Mouse (Mus musculus) stomach, embryonic 16.5 days (tissue): ENCODE data around the gene Ankfn1. TPM values are rescaled to one million over a fixed set of nuclear protein-coding genes. Genes with fewer than 3 reads are reported as not detected.
A peak's percentile ranks its signal among the peaks of the same experiment; 100 is the strongest.

Experiments used
- ATAC-seq: fragments of 200-750 bp; cut with Nextera tagmentation; 2 replicates; pipeline ENCODE4 v1.8.0; 2017; ENCODE audit warnings: moderate number of reproducible peaks, moderate TSS enrichment; ENCODE audit not compliant: insufficient read depth, low FRiP score
- H3K27ac ChIP-seq: fragments of 300-500 bp; sonication (generic); 2 replicates; pipeline ENCODE4 v1.5.1; 2014; ENCODE audit warnings: low read length
- H3K27me3 ChIP-seq: fragments of 300-500 bp; sonication (generic); 2 replicates; pipeline ENCODE4 v1.6.1; 2014; ENCODE audit warnings: low read length, control low read depth, mixed read lengths; ENCODE audit not compliant: control insufficient read depth, insufficient read depth
- H3K36me3 ChIP-seq: fragments of 300-500 bp; sonication (generic); 2 replicates; pipeline ENCODE4 v1.6.1; 2014; ENCODE audit warnings: low read length; ENCODE audit not compliant: control insufficient read depth, insufficient read depth
- H3K4me1 ChIP-seq: fragments of 300-500 bp; sonication (generic); 2 replicates; pipeline ENCODE4 v1.6.1; 2014; ENCODE audit warnings: low read length, control low read depth, mixed read lengths; ENCODE audit not compliant: control insufficient read depth, insufficient read depth
- H3K4me2 ChIP-seq: fragments of 300-500 bp; sonication (generic); 2 replicates; pipeline ENCODE4 v1.6.1; 2014; ENCODE audit warnings: low read depth, low read length, mixed read lengths
- H3K4me3 ChIP-seq: fragments of 300-500 bp; sonication (generic); replicated peaks from 2 replicates; pipeline ENCODE4 v1.5.1; 2014; ENCODE audit warnings: mild to moderate bottlenecking, low read length
- H3K9ac ChIP-seq: fragments of 300-500 bp; sonication (generic); 2 replicates; pipeline ENCODE4 v1.6.1; 2014; ENCODE audit warnings: low read length
- H3K9me3 ChIP-seq: fragments of 300-500 bp; sonication (generic); replicated peaks from 2 replicates; pipeline ENCODE4 v1.6.1; 2016; ENCODE audit warnings: low read length, control low read depth; ENCODE audit not compliant: control insufficient read depth
- WGBS: fragments of 180-500 bp; shearing (Covaris S2); extraction: QIAGEN DNeasy Blood & Tissue Kit; methylation state at CpG from one replicate; pipeline ENCODE4 v1.1.7; 2014; 5-methylcytosine and 5-hydroxymethylcytosine counted together
- polyA plus RNA-seq: library from polyadenylated mRNA; unstranded; fragments of >200 nt; fragmentation: Nextera tagmentation; extraction: Ambion mirVana; gene quantifications from 2 replicates; pipeline ENCODE4 v1.2.1, GENCODE M21; 2015

The Ankfn1 gene
- polyA plus RNA-seq, 1 experiment from 2014 or later: 0.27 TPM

DNA sequence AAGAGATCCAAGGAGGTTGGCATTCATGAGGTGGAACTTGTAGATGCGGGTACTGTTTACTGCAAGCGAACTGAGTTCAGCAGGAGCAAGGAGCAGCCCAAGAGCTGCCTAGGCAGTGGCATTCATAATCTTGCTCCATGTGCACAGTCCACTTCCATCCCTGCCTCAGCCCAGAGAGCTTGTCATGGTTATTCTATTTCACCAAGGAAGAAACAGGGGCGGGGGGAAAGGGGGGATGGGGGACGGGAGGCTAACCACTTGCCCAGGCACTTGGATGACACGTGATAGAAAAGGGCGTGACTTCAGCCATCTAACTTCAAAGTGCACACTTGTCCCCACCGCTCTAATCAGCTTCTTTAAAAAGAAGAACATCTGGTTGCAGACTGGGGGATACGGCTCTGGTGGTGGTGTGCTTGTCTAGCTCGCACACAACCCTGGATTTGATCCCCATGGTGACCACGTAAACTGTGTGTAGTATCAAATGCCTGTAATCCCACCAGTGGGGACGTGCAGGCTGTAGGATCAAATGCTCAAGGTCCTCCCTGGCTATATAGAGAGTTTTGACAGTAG, 203.1 kb downstream of the Ankfn1 start:
- no peaks in the 10 kb centered on the region for H3K4me1 ChIP-seq
- H3K9ac ChIP-seq: no peak overlapping the region
- ATAC-seq: no peak
- no peak overlapping the region for H3K4me3 ChIP-seq
- 56% methylated on average over 11 of the region's 11 CpGs for WGBS
- H3K4me2 ChIP-seq: no peak overlapping the region
- H3K36me3 ChIP-seq: no peaks in the 10 kb centered on the region
- H3K27me3 ChIP-seq: no peaks in the 10 kb centered on the region
- H3K9me3 ChIP-seq: no peaks in the 10 kb centered on the region
- no peak overlapping the region for H3K27ac ChIP-seq

DNA sequence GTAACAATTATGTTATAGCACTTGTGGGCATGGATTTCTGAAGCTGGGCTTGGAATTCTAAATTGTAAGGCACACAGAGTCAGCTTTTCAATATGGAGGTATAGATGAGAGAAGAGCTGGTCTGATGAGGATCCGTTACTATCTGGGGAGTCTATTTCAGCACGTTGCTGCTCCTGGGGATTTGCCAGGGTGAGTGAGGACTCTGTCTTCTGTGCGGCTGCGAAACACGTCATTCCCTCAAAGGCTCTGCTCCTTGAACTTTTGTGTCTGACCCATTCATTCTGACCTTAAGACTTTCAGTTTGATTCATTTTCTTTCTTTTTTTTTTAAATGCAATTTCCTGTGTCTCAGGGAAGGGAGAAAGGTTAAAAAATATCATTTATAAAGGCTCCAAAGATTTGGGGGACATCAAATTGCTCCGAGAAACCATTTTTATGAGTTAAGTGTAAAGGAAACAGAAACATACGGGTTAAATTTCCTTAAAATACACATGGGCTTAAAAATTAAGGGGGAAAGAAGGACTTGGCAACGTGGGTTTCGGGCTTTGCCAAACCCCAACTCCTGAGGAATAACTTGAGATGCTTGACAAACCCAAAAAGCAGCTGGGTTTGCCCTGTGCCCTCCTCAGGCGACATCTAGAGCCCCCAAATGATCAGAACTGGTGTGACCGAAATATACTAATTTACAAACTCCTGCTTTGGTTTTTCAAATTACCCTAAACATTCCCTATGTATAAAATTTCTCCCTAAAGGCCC, 207.9 kb downstream of the Ankfn1 start:
- WGBS: 58% methylated on average over 11 of the region's 11 CpGs
- no peak for ATAC-seq
- H3K9me3 ChIP-seq: no peaks in the 10 kb centered on the region

DNA sequence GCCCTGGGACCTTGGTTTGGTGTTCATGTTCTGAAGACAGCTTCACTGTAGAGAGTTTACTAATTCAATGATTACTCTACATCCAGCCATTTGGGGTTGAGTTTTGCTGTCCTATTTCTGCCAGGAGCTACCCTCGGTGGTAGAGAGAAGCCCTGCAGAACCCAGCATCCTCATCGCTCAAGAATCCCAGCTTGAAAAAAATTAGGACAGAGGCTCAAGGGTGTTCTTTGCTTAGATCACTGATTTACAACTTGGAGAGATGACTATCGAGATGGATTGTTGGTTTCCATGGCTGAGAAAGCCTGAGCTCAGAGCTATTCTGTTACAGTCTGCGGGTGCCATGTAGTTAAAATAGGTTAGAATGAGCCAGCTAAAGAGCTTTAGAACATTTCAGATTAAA, 209.2 kb downstream of the Ankfn1 start:
- WGBS: 91% methylated on average over 4 of the region's 4 CpGs
- H3K27ac ChIP-seq: no peak overlapping the region
- no peak for ATAC-seq
- H3K4me1 ChIP-seq: no peaks in the 10 kb centered on the region
- H3K4me2 ChIP-seq: no peak overlapping the region
- H3K27me3 ChIP-seq: no peaks in the 10 kb centered on the region
- H3K36me3 ChIP-seq: no peaks in the 10 kb centered on the region
- H3K4me3 ChIP-seq: no peak overlapping the region
- no peak overlapping the region for H3K9ac ChIP-seq
- H3K9me3 ChIP-seq: no peaks in the 10 kb centered on the region

More for the DNA sequence above, 207.9 kb downstream of the Ankfn1 start:
- H3K9ac ChIP-seq: no peak overlapping the region
- no peak overlapping the region for H3K4me2 ChIP-seq
- no peak overlapping the region for H3K4me3 ChIP-seq
- no peaks in the 10 kb centered on the region for H3K27me3 ChIP-seq
- H3K27ac ChIP-seq: no peak overlapping the region
- no peaks in the 10 kb centered on the region for H3K36me3 ChIP-seq
- H3K4me1 ChIP-seq: no peaks in the 10 kb centered on the region

DNA sequence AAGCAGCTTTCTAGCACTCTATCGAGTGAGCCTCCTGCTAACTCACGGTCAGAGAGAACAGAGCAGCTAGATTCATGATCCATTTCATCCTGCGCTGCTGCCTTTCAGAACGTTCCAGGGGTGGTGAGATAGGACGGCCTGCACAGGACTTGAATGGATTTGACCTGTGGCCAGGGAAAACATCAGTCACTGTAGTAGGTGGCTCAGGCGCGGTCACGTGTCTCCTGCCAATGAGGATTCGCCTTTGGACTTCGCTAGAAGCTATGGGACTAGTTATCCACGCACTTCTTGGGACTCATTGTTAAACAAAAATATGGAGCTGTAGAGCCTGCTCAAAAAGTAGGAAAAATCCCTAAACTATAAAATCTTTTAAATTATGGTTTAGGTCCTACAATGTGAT, 226.0 kb downstream of the Ankfn1 start:
- H3K36me3 ChIP-seq: no peaks in the 10 kb centered on the region
- no peak overlapping the region for H3K9ac ChIP-seq
- no peak overlapping the region for H3K4me3 ChIP-seq
- H3K9me3 ChIP-seq: no peaks in the 10 kb centered on the region
- H3K27ac ChIP-seq: no peak overlapping the region
- WGBS: 60% methylated on average over 11 of the region's 11 CpGs
- no peak overlapping the region for H3K4me2 ChIP-seq
- no peaks in the 10 kb centered on the region for H3K4me1 ChIP-seq
- no peaks in the 10 kb centered on the region; the same call in 1 of the 2 replicates for H3K27me3 ChIP-seq
- no peak for ATAC-seq

DNA sequence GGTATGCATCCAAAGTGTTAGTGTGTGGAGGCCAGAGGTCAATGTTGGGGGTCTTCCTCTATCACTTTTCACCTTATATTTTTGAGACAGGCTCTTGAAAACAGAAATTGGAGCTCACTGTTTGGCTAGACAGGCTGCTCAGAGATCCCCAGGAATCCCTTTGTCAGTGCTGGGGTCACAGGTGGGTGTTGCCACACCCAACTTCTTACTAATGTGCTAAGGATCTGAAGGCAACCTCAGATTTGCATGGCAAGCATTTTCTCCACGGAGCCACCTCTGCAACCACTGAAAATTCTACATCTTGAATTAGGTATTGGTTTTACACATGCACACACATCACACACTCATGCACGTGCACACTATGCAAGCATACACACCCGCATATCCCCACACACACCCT, 226.5 kb downstream of the Ankfn1 start:
- Histone ChIP-seq H3K4me1 (no peaks in the 10 kb centered on the region), H3K27ac (no peak overlapping the region), H3K4me2 (no peak overlapping the region), H3K9me3 (no peaks in the 10 kb centered on the region), H3K4me3 (no peak overlapping the region), H3K9ac (no peak overlapping the region), H3K36me3 (no peaks in the 10 kb centered on the region), H3K27me3 (peaks cover 1% of the 10 kb centered on the region)
- ATAC-seq: no peak
- 77% methylated on average over 3 of the region's 3 CpGs for WGBS

DNA sequence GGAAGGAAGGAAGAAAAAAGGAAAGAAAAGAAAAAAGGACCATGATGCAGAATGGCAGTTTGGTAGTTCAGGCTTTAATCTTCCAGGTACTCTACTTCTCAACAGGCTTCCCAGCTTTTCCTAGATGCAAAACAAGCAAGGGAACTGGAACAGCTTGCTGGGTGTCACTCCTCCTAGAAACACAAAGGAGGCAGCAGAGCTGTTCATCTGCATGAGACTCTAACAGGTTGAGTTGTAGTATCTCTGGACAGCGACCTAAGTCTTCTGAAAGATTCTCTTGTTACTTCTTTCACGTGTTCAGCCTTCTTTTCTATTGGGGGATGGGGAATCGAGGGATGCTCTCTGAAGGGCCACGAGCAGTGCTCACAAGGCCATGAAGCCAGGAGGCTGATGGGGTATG, 228.7 kb downstream of the Ankfn1 start:
- no peak overlapping the region for H3K4me2 ChIP-seq
- no peaks in the 10 kb centered on the region for H3K36me3 ChIP-seq
- no peak overlapping the region for H3K9ac ChIP-seq
- no peak overlapping the region for H3K4me3 ChIP-seq
- H3K27ac ChIP-seq: no peak overlapping the region
- peaks cover 8% of the 10 kb centered on the region; the same call in 1 of the 2 replicates for H3K4me1 ChIP-seq
- no peak for ATAC-seq
- 46% methylated on average over 4 of the region's 4 CpGs for WGBS
- peaks cover 3% of the 10 kb centered on the region for H3K27me3 ChIP-seq
- H3K9me3 ChIP-seq: no peaks in the 10 kb centered on the region

DNA sequence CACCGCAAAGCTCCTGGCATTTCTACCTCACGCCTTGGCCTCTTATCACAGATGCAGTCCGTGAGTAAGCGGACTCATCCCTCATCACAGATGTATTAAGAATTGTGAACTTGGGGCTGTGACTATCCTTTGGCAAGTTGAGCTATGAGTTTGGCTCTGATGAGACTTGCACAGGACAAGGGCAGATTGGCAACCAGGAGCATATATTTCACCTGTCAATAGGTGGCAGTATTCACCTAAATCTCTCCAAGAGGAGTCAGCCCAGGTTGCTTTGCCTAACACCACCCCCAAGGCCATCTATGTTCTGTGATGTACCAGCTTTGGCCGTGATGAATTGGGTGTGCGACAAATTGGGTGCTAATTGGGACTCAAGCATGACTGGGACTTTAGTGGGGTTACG, 231.3 kb downstream of the Ankfn1 start:
- Histone ChIP-seq H3K27me3 (peaks cover 3% of the 10 kb centered on the region), H3K9ac (no peak overlapping the region), H3K27ac (no peak overlapping the region), H3K36me3 (no peaks in the 10 kb centered on the region), H3K4me1 (peaks cover 8% of the 10 kb centered on the region; the same call in 1 of the 2 replicates), H3K4me3 (no peak overlapping the region), H3K4me2 (no peak overlapping the region), H3K9me3 (0 out of 2 replicates have a peak, but pooled peaks cover 3% of the 10 kb centered on the region)
- no peak for ATAC-seq
- 50% methylated on average over 7 of the region's 7 CpGs for WGBS

DNA sequence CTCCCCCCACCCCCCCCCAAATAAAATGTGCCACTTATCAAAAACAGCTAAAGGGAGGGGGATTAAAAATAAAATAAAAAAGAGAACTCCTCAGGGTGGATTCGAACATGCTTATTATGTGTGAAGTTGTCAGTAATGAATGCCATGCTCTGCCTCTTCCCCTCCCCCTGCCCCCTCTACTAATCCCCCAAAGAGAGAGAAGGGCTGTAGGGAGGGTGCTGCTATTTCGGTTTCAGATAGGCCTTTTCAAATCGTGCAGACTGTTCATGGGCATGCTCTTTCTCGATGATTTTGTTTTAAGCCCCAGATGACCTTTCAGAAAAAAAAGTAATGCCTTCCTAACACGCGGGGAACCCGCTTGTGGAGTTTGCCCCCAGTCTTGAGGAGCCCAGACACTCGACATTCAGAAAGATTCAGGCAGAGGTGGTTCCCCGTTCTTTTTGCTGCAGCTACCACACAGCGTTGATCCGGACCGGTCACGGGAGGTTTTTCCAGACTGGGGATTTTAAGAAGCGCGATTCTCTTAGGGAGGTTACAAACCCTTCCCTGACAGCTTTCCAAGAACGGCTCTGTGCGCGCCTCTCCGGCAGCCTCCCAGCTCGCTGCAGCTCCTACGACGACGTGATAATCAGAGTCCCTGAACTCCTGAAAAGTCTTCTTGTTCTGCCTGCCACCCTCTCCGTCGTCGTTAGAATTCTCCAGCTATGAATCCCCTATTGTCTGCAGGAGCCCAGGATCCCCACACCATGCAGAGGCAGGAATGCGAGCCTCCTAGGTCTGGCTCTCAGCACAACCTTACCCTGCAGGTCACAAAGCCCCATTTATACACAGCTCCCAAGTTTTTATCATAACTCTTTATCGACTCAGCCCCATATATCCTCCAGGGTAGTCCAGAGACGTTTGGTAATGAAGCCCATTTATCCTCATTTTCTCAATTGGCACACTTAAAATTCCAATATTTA, 232.3 kb downstream of the Ankfn1 start:
- H3K9ac ChIP-seq: peak overlapping the region; percentile 43
- no peaks in the 10 kb centered on the region for H3K36me3 ChIP-seq
- no peak overlapping the region for H3K27ac ChIP-seq
- H3K27me3 ChIP-seq: peaks cover 3% of the 10 kb centered on the region
- peaks cover 8% of the 10 kb centered on the region; the same call in 1 of the 2 replicates for H3K4me1 ChIP-seq
- 0 out of 2 replicates have a peak, but pooled peaks cover 3% of the 10 kb centered on the region for H3K9me3 ChIP-seq
- ATAC-seq: no peak
- H3K4me2 ChIP-seq: peak overlapping the region; percentile 46
- peak overlapping the region; percentile 24 for H3K4me3 ChIP-seq
- 5% methylated on average over 29 of the region's 29 CpGs for WGBS
